8 mouse cellular contexts compared by ENCODE assay signal in the genomic region with DNA sequence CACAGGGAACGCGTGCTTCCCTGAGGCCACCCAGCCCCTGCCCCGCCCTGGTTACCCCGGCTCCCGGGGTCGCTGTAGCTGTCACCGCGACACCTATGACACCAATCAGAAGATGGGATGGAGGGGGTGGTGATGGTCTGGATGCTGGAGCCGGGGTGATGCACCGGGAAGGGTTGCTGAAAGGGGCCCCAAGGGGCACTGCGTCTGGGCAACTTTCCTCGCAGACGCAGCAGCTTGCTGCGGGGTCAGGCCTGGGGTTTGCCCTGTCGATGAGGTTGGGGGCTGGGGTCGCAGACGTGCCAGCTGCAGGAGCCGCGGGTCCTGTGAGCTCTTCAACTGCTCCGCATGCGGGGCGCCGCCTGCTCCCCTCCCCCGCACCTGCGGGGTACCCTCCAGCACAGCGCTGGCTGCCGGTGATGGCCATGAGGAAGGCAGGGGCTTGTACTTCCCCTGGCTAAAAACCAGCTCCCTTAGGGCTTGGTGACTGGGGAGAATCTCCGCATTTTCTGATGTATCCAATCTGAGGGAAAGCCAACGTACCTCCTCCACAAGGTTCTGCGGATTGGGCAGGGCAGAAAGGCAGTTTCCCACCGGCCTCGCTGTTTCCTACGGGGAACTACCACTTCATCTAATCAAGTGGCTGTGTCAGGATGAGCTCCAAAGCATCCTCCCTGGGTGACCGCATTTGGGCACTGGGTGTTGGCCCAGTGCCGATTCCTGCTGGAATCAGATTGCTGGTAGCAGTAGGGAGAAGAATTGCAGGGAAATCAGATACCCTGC. TPM values are rescaled to one million over a fixed set of nuclear protein-coding genes. Genes with fewer than 3 reads are reported as not detected.
DNase-seq lines count a peak whose midpoint lies in the region; ATAC-seq and TF ChIP-seq lines count a peak whose summit lies in the region.

No protein-coding gene starts in this region.

- H3K36me3 ChIP-seq in ES-E14 (ENCODE audit: control insufficient read depth, insufficient read depth, low read length, poor library complexity, severe bottlenecking), result no peaks in the 10 kb centered on the region
- no peaks in the 10 kb centered on the region for H3K36me3 ChIP-seq in embryonic facial prominence, embryonic 10.5 days (replicated peaks)
- no peaks in the 10 kb centered on the region for H3K36me3 ChIP-seq in hindbrain, embryonic 16.5 days (ENCODE audit: control insufficient read depth, insufficient read depth, low read length)

- no peaks in the 10 kb centered on the region for H3K9me3 ChIP-seq in ES-E14 (ENCODE audit: control insufficient read depth, insufficient read depth, low read depth, low read length)
- no peaks in the 10 kb centered on the region for H3K9me3 ChIP-seq in embryonic facial prominence, embryonic 10.5 days
- H3K9me3 ChIP-seq in hindbrain, embryonic 16.5 days (ENCODE audit: control insufficient read depth, low read length), result no peaks in the 10 kb centered on the region

- DNase-seq in embryo, embryonic 10.5 days (ENCODE audit: low spot score), result peak; percentile 39
- no peak for DNase-seq in embryo, embryonic 10 days (ENCODE audit: low spot score)
- no peak for DNase-seq in ES-E14 (ENCODE audit: low read depth, low spot score)
- peak; percentile 50 for DNase-seq in embryonic facial prominence, embryonic 10.5 days (ENCODE audit: low spot score)
- DNase-seq in left cerebral cortex, postnatal 4 days, result peak; percentile 84
- DNase-seq in retina, embryonic 14.5 days (ENCODE audit: low spot score), result peak; percentile 41
- DNase-seq in spleen, postnatal 36 days (ENCODE audit: low spot score in 2 of 2), result no peak

- in situ Hi-C loops in ES-E14 (cut with MboI; ENCODE audit: low sequenced_read_pairs in 2 of 2, unreplicated experiment in 2 of 2), result no loop called here

- peaks cover 33% of the 10 kb centered on the region for H3K27me3 ChIP-seq in embryonic facial prominence, embryonic 10.5 days (replicated peaks; ENCODE audit: low read depth, poor library complexity, severe bottlenecking)
- no peaks in the 10 kb centered on the region for H3K27me3 ChIP-seq in hindbrain, embryonic 16.5 days (replicated peaks; ENCODE audit: control insufficient read depth, insufficient read depth, low read length)

- H3K9ac ChIP-seq in ES-E14 (ENCODE audit: insufficient read depth, low read depth, low read length, poor library complexity, severe bottlenecking), result peak overlapping the region; percentile 1; the same call in 1 of the 2 replicates
- peak overlapping the region; percentile 82 for H3K9ac ChIP-seq in hindbrain, embryonic 16.5 days (ENCODE audit: low read depth, low read length)

- under 1% methylated on average over 35 of the region's 35 CpGs for WGBS in embryonic facial prominence, embryonic 10.5 days
- under 1% methylated on average over 31 of the region's 35 CpGs for WGBS in hindbrain, embryonic 16.5 days

- no peaks in the 10 kb centered on the region; a peak in 1 of 4 replicates for H3K4me1 ChIP-seq in ES-E14 (ENCODE audit: control insufficient read depth in 2 of 2, insufficient read depth in 2 of 2, low read length in 2 of 2, poor library complexity in 1 of 2)
- H3K4me1 ChIP-seq in embryonic facial prominence, embryonic 10.5 days, result peaks cover 16% of the 10 kb centered on the region
- H3K4me1 ChIP-seq in hindbrain, embryonic 16.5 days (ENCODE audit: control insufficient read depth, insufficient read depth, low read depth, low read length), result no peaks in the 10 kb centered on the region

- H3K27ac ChIP-seq in ES-E14 (ENCODE audit: insufficient read depth, low read depth, low read length, poor library complexity, severe bottlenecking), result no peak overlapping the region
- peak overlapping the region; percentile 44 for H3K27ac ChIP-seq in embryonic facial prominence, embryonic 10.5 days (replicated peaks)
- peak overlapping the region; percentile 93 for H3K27ac ChIP-seq in hindbrain, embryonic 16.5 days (ENCODE audit: low read depth, low read length)

- H3K4me2 ChIP-seq in hindbrain, embryonic 16.5 days (ENCODE audit: low read length), result peak overlapping the region; percentile 75

- intact Hi-C loops in left cerebral cortex, postnatal 4 days (cut with DNase I), result loop anchor here (10.0 kb wide), 1 partner anchor 183 kb away; no protein-coding TSS in a partner anchor

- peak; percentile 66 for ATAC-seq in hindbrain, embryonic 16.5 days

- H3K4me3 ChIP-seq in ES-E14 (ENCODE audit: insufficient read depth in 1 of 2, low read depth in 1 of 2, low read length in 2 of 2, poor library complexity in 1 of 2, severe bottlenecking in 1 of 2), result peak overlapping the region; percentile 69 to 73
- peak overlapping the region; percentile 64 for H3K4me3 ChIP-seq in embryonic facial prominence, embryonic 10.5 days
- H3K4me3 ChIP-seq in hindbrain, embryonic 16.5 days (ENCODE audit: low read length), result peak overlapping the region; percentile 77

TF ChIP-seq in ES-E14, 5 proteins besides CTCF, POLR2A, EP300 and RAD21:
- TF ChIP-seq HCFC1 (IDR thresholded peaks at IDR 0.05; ENCODE audit: borderline replicate concordance, insufficient read depth, low read length) (no peak), CHD2 (IDR thresholded peaks at IDR 0.05; ENCODE audit: low read depth, low read length) (no peak), ZC3H11A (IDR thresholded peaks at IDR 0.05; ENCODE audit: borderline replicate concordance, low read depth, low read length) (no peak), ZNF384 (IDR thresholded peaks at IDR 0.05; ENCODE audit: low read depth, low read length) (no peak)

RNA-seq across cellular contexts. Expression of gene Cntn1, which starts 0.6 kb away (rescaled TPM):
- 0.21 and 0.62 TPM in 2 replicates for total RNA-seq in ES-E14 (2012; rRNA removed)
- 2.1 TPM in 2 replicates for polyA plus RNA-seq in embryonic facial prominence, embryonic 10.5 days (2016; fragmentation: Nextera tagmentation; extraction: Ambion mirVana)
- 99.5 and 110 TPM in 2 replicates for polyA plus RNA-seq in hindbrain, embryonic 16.5 days (2015; fragmentation: Nextera tagmentation; extraction: Ambion mirVana)
- 100 to 1,000 TPM; 285 to 319 TPM for total RNA-seq in left cerebral cortex, postnatal 4 days (2021)

Comparison
In these comparisons a context has a peak if more than half of its experiments do, and no peak if none do; other contexts are left out.
1. DNase-seq: peak in embryo, embryonic 10.5 days (single experiment), embryonic facial prominence, embryonic 10.5 days (single experiment), left cerebral cortex, postnatal 4 days (single experiment) and retina, embryonic 14.5 days (single experiment); none in embryo, embryonic 10 days (single experiment), ES-E14 (single experiment) and spleen, postnatal 36 days (0 of 2).
2. RNA of gene Cntn1, which starts 0.6 kb away (total RNA-seq): 285 to 319 TPM in left cerebral cortex, postnatal 4 days; 0.21 to 0.62 TPM in ES-E14; every median in the first group is over 100 times any median in the second.
3. Peak in every context shown above with its lines, with median percentiles within 50 percentile points of each other: H3K4me3 ChIP-seq.